16 mouse cellular contexts compared by ENCODE assay signal in genomic region chr2:115984952-115985351, GRCm38 (mm10).
DNase-seq lines count a peak whose midpoint lies in the region; ATAC-seq and TF ChIP-seq lines count a peak whose summit lies in the region.
"Had no signal": no experiment of that assay in that cellular context is flagged by ENCODE, and none has a peak within 500 bp of the region (broad histone marks: within the 10 kb centered on the region; RNA-seq: fewer than 3 reads in every experiment).

No protein-coding gene starts in this region.

- H3K9me3 ChIP-seq in hindbrain, embryonic 15.5 days = no peaks in the 10 kb centered on the region
- H3K9me3 ChIP-seq in hindbrain, embryonic 11.5 days (ENCODE audit: control insufficient read depth, low read length) = no peaks in the 10 kb centered on the region
- H3K9me3 ChIP-seq in liver, postnatal 0 days (ENCODE audit: low read length) = no peaks in the 10 kb centered on the region
- no peaks in the 10 kb centered on the region for H3K9me3 ChIP-seq in limb, embryonic 10.5 days (replicated peaks)
- H3K9me3 ChIP-seq: embryonic facial prominence, embryonic 15.5 days; limb, embryonic 15.5 days; neural tube, embryonic 12.5 days had no signal

- H3K36me3 ChIP-seq in hindbrain, embryonic 15.5 days = no peaks in the 10 kb centered on the region
- no peaks in the 10 kb centered on the region for H3K36me3 ChIP-seq in hindbrain, embryonic 11.5 days (ENCODE audit: control insufficient read depth, insufficient read depth, low read length)
- H3K36me3 ChIP-seq in liver, postnatal 0 days (replicated peaks; ENCODE audit: insufficient read depth, low read length) = no peaks in the 10 kb centered on the region
- peaks cover 20% of the 10 kb centered on the region; the same call in 1 of the 2 replicates for H3K36me3 ChIP-seq in limb, embryonic 10.5 days
- H3K36me3 ChIP-seq: embryonic facial prominence, embryonic 15.5 days; limb, embryonic 15.5 days; neural tube, embryonic 12.5 days had no signal

- no peak overlapping the region for H3K4me2 ChIP-seq in hindbrain, embryonic 15.5 days
- H3K4me2 ChIP-seq in hindbrain, embryonic 11.5 days (replicated peaks; ENCODE audit: low read depth, low read length) = no peak overlapping the region
- H3K4me2 ChIP-seq in liver, postnatal 0 days (ENCODE audit: low read depth, low read length) = peak overlapping the region; percentile 33
- H3K4me2 ChIP-seq: embryonic facial prominence, embryonic 15.5 days; limb, embryonic 15.5 days; neural tube, embryonic 12.5 days had no signal

- no peak for TF ChIP-seq CTCF in liver, postnatal 0 days (IDR thresholded peaks at IDR 0.05; ENCODE audit: low read depth)

- peaks cover 23% of the 10 kb centered on the region for H3K4me1 ChIP-seq in hindbrain, embryonic 15.5 days (replicated peaks)
- 0 out of 2 replicates have a peak, but pooled peaks cover 2% of the 10 kb centered on the region for H3K4me1 ChIP-seq in hindbrain, embryonic 11.5 days (replicated peaks; ENCODE audit: control insufficient read depth, insufficient read depth, low read length)
- H3K4me1 ChIP-seq in liver, postnatal 0 days (ENCODE audit: insufficient read depth) = peaks cover 11% of the 10 kb centered on the region
- H3K4me1 ChIP-seq in limb, embryonic 10.5 days = peaks cover 11% of the 10 kb centered on the region
- H3K4me1 ChIP-seq: limb, embryonic 15.5 days had no signal

- DNase-seq in hindbrain, embryonic 11.5 days (ENCODE audit: low spot score) = no peak
- DNase-seq in adrenal gland, postnatal 14 days = peak; percentile 67
- peak; percentile 43 to 55 for DNase-seq in adrenal gland, postnatal 36 days
- peak; percentile 26 for DNase-seq in liver, postnatal 0 days
- no peak for DNase-seq in limb, embryonic 10.5 days (ENCODE audit: low spot score)
- no peak for DNase-seq in gastrocnemius, postnatal 14 days
- DNase-seq: cerebellum, adult 2 months; heart, postnatal 36 days; kidney, postnatal 14 days; layer of hippocampus, adult 9-11 months; right cerebral cortex, postnatal 4 days; thymus, postnatal 25 days had no signal

- no peak for TF ChIP-seq EP300 in liver, postnatal 0 days (IDR thresholded peaks at IDR 0.05; ENCODE audit: low read depth)

- H3K9ac ChIP-seq in hindbrain, embryonic 15.5 days = no peak overlapping the region
- H3K9ac ChIP-seq in hindbrain, embryonic 11.5 days (ENCODE audit: low read depth, low read length) = no peak overlapping the region
- H3K9ac ChIP-seq in liver, postnatal 0 days (replicated peaks) = no peak overlapping the region
- H3K9ac ChIP-seq: embryonic facial prominence, embryonic 15.5 days; limb, embryonic 15.5 days; neural tube, embryonic 12.5 days had no signal

- H3K4me3 ChIP-seq in hindbrain, embryonic 15.5 days = no peak overlapping the region
- H3K4me3 ChIP-seq in hindbrain, embryonic 11.5 days (ENCODE audit: low read depth, low read length) = no peak overlapping the region
- 0 out of 2 replicates have a peak overlapping the region, but pooled peaks have one; percentile 17 for H3K4me3 ChIP-seq in liver, postnatal 0 days (ENCODE audit: low read depth, low read length)
- H3K4me3 ChIP-seq in limb, embryonic 10.5 days = no peak overlapping the region
- H3K4me3 ChIP-seq: embryonic facial prominence, embryonic 15.5 days; limb, embryonic 15.5 days; neural tube, embryonic 12.5 days had no signal

- 0 out of 2 replicates have a peak, but pooled peaks have one; percentile 6 for ATAC-seq in hindbrain, embryonic 15.5 days (ENCODE audit: low FRiP score, low read depth)
- no peak for ATAC-seq in hindbrain, embryonic 11.5 days (ENCODE audit: low FRiP score)
- ATAC-seq in liver, postnatal 0 days = peak; percentile 82

- H3K27ac ChIP-seq in hindbrain, embryonic 15.5 days (replicated peaks) = no peak overlapping the region
- H3K27ac ChIP-seq in hindbrain, embryonic 11.5 days (ENCODE audit: low read depth, low read length) = no peak overlapping the region
- H3K27ac ChIP-seq in liver, postnatal 0 days (ENCODE audit: low read depth) = peak overlapping the region; percentile 70
- no peak overlapping the region for H3K27ac ChIP-seq in limb, embryonic 10.5 days
- H3K27ac ChIP-seq: embryonic facial prominence, embryonic 15.5 days; limb, embryonic 15.5 days; neural tube, embryonic 12.5 days had no signal

- H3K27me3 ChIP-seq in hindbrain, embryonic 15.5 days = no peaks in the 10 kb centered on the region
- no peaks in the 10 kb centered on the region for H3K27me3 ChIP-seq in hindbrain, embryonic 11.5 days (ENCODE audit: control insufficient read depth, insufficient read depth, low read length)
- H3K27me3 ChIP-seq in liver, postnatal 0 days (ENCODE audit: insufficient read depth, low read length) = no peaks in the 10 kb centered on the region
- H3K27me3 ChIP-seq in limb, embryonic 10.5 days (ENCODE audit: low read depth, poor library complexity, severe bottlenecking) = no peaks in the 10 kb centered on the region
- H3K27me3 ChIP-seq: embryonic facial prominence, embryonic 15.5 days; limb, embryonic 15.5 days; neural tube, embryonic 12.5 days had no signal

- 65% methylated on average over 9 of the region's 9 CpGs for WGBS in hindbrain, embryonic 15.5 days
- WGBS in hindbrain, embryonic 11.5 days = 74% methylated on average over 9 of the region's 9 CpGs
- 31% methylated on average over 9 of the region's 9 CpGs for WGBS in liver, postnatal 0 days (ENCODE audit: insufficient replicate concordance)
- WGBS in limb, embryonic 10.5 days = 85% methylated on average over 9 of the region's 9 CpGs

- intact Hi-C loops in gastrocnemius, postnatal 14 days (cut with DNase I; ENCODE audit: low total_unique reads) = no loop called here

Comparison
In these comparisons a context has a peak if more than half of its experiments do, and no peak if none do; other contexts are left out.
1. DNase-seq: peak in adrenal gland, postnatal 14 days (single experiment), adrenal gland, postnatal 36 days (2 of 2) and liver, postnatal 0 days (single experiment); none in hindbrain, embryonic 11.5 days (single experiment), limb, embryonic 10.5 days (single experiment) and gastrocnemius, postnatal 14 days (single experiment).